Comparison of ENCODE assay signal across 26 mouse cellular contexts in genomic region chr11:38069635-38070034, GRCm38 (mm10).
"Had no signal": no experiment of that assay in that cellular context is flagged by ENCODE, and none has a peak within 500 bp of the region (broad histone marks: within the 10 kb centered on the region; RNA-seq: fewer than 3 reads in every experiment).

No protein-coding gene starts in this region.

- H3K27me3 ChIP-seq: heart, embryonic 13.5 days; heart, embryonic 15.5 days; hindbrain, embryonic 15.5 days; kidney, embryonic 15.5 days; limb, embryonic 13.5 days; limb, embryonic 15.5 days; liver, embryonic 12.5 days had no signal

- H3K27ac ChIP-seq: gastrocnemius, adult 2 months; heart, embryonic 10.5 days; heart, embryonic 13.5 days; heart, embryonic 15.5 days; hindbrain, embryonic 13.5 days; hindbrain, embryonic 15.5 days; hindbrain, postnatal 0 days; kidney, embryonic 15.5 days; kidney, postnatal 0 days; limb, embryonic 13.5 days; limb, embryonic 15.5 days; liver, embryonic 12.5 days; liver, embryonic 14.5 days had no signal

- ATAC-seq: hindbrain, postnatal 0 days; intestine, embryonic 16.5 days; liver, embryonic 12.5 days had no signal

- DNase-seq: gastrocnemius, adult 2 months; gastrocnemius, postnatal 10 days; gastrocnemius, postnatal 25 days; heart, adult 18-20 months; heart, postnatal 14 days; heart, postnatal 36 days; kidney, adult 11 months; kidney, adult 2 months; kidney, adult 9 months; kidney, postnatal 14 days; kidney, postnatal 36 days; layer of hippocampus, postnatal 36 days; left cerebral cortex, postnatal 4 days had no signal

- H3K9me3 ChIP-seq: heart, embryonic 10.5 days; heart, embryonic 13.5 days; heart, embryonic 15.5 days; hindbrain, embryonic 13.5 days; hindbrain, embryonic 15.5 days; kidney, embryonic 15.5 days; limb, embryonic 13.5 days; limb, embryonic 15.5 days; liver, embryonic 12.5 days had no signal

- H3K4me2 ChIP-seq: heart, embryonic 13.5 days; heart, embryonic 15.5 days; hindbrain, embryonic 13.5 days; hindbrain, embryonic 15.5 days; kidney, embryonic 15.5 days; limb, embryonic 13.5 days; limb, embryonic 15.5 days; liver, embryonic 12.5 days had no signal

- H3K4me3 ChIP-seq: gastrocnemius, adult 2 months; heart, embryonic 10.5 days; heart, embryonic 13.5 days; heart, embryonic 15.5 days; hindbrain, embryonic 13.5 days; hindbrain, embryonic 15.5 days; kidney, embryonic 15.5 days; limb, embryonic 13.5 days; limb, embryonic 15.5 days; liver, embryonic 12.5 days had no signal

- H3K9ac ChIP-seq: heart, embryonic 13.5 days; heart, embryonic 15.5 days; hindbrain, embryonic 13.5 days; hindbrain, embryonic 15.5 days; kidney, embryonic 15.5 days; limb, embryonic 13.5 days; limb, embryonic 15.5 days; liver, embryonic 12.5 days; liver, embryonic 14.5 days had no signal

- H3K36me3 ChIP-seq: heart, embryonic 10.5 days; heart, embryonic 13.5 days; heart, embryonic 15.5 days; hindbrain, embryonic 13.5 days; hindbrain, embryonic 15.5 days; kidney, embryonic 15.5 days; limb, embryonic 13.5 days; limb, embryonic 15.5 days; liver, embryonic 12.5 days had no signal

- H3K4me1 ChIP-seq: heart, embryonic 10.5 days; heart, embryonic 13.5 days; heart, embryonic 15.5 days; hindbrain, embryonic 13.5 days; hindbrain, embryonic 15.5 days; kidney, embryonic 15.5 days; limb, embryonic 13.5 days; limb, embryonic 15.5 days; liver, embryonic 12.5 days had no signal
